Mouse (Mus musculus) retina, embryonic 14.5 days (tissue): Measurements from ENCODE around the gene Apobec3.
"Not testable (repeated sequence)": the region's sequence is repeated elsewhere in the genome, so short reads cannot be mapped to it uniquely, and the experiment has no call there.

Experiments used
- DNase-seq: peaks from one replicate; pipeline ENCODE4 v3.0.0-alpha.2; 2015; ENCODE audit warnings: low spot score

Gene Apobec3

GRCm38 (mm10) chr15:79927637-79928122, 36.2 kb downstream of the Apobec3 start:
- DNase-seq, result peak; percentile 82

- no peak for DNase-seq
Observed at GRCm38 (mm10) chr15:79928316-79928715, 36.9 kb downstream of the Apobec3 start.

- no peak for DNase-seq
Observed at GRCm38 (mm10) chr15:79928736-79929135, 37.3 kb downstream of the Apobec3 start.

- DNase-seq, result no peak
Observed at GRCm38 (mm10) chr15:79929734-79930133, 38.3 kb downstream of the Apobec3 start.

GRCm38 (mm10) chr15:79931496-79932141, 40.2 kb downstream of the Apobec3 start:
- DNase-seq, result no peak

GRCm38 (mm10) chr15:79932323-79932987, 41.0 kb downstream of the Apobec3 start:
- DNase-seq, result peak; percentile 89

GRCm38 (mm10) chr15:79933052-79933669, 41.7 kb downstream of the Apobec3 start:
- no peak for DNase-seq

GRCm38 (mm10) chr15:79933670-79934514, 42.4 kb downstream of the Apobec3 start:
- no peak for DNase-seq

- DNase-seq, result no peak
Observed at GRCm38 (mm10) chr15:79934776-79935175, 43.3 kb downstream of the Apobec3 start.

- no peak for DNase-seq
Observed at GRCm38 (mm10) chr15:79935654-79936373, 44.4 kb downstream of the Apobec3 start.

GRCm38 (mm10) chr15:79936374-79936751, 44.9 kb downstream of the Apobec3 start:
- DNase-seq, result no peak

GRCm38 (mm10) chr15:79939020-79939419, 47.6 kb downstream of the Apobec3 start:
- DNase-seq, result no peak

GRCm38 (mm10) chr15:79939501-79939900, 48.0 kb downstream of the Apobec3 start:
- not testable (repeated sequence) for DNase-seq

- peak; percentile 47 for DNase-seq
Observed at GRCm38 (mm10) chr15:79939913-79940312, 48.5 kb downstream of the Apobec3 start.

- peak; percentile 71 for DNase-seq
Observed at GRCm38 (mm10) chr15:79940932-79941331, 49.5 kb downstream of the Apobec3 start.

GRCm38 (mm10) chr15:79942541-79942940, 51.1 kb downstream of the Apobec3 start:
- no peak for DNase-seq

GRCm38 (mm10) chr15:79943584-79943983, 52.1 kb downstream of the Apobec3 start:
- no peak for DNase-seq

GRCm38 (mm10) chr15:79944948-79945347, 53.5 kb downstream of the Apobec3 start:
- no peak for DNase-seq

GRCm38 (mm10) chr15:79946022-79946421, 54.6 kb downstream of the Apobec3 start:
- peak; percentile 96 for DNase-seq

- DNase-seq, result no peak
Observed at GRCm38 (mm10) chr15:79946790-79947189, 55.3 kb downstream of the Apobec3 start.

GRCm38 (mm10) chr15:79947681-79948080, 56.2 kb downstream of the Apobec3 start:
- no peak for DNase-seq
